Comparison of ENCODE assay signal across 30 mouse cellular contexts in genomic region chr19:36133731-36134130, GRCm38 (mm10). TPM values are rescaled to one million over a fixed set of nuclear protein-coding genes. Genes with fewer than 3 reads are reported as not detected.
DNase-seq lines count a peak whose midpoint lies in the region; ATAC-seq and TF ChIP-seq lines count a peak whose summit lies in the region.
"Had no signal": no experiment of that assay in that cellular context is flagged by ENCODE, and none has a peak within 500 bp of the region (broad histone marks: within the 10 kb centered on the region; RNA-seq: fewer than 3 reads in every experiment).

No protein-coding gene starts in this region.

- no peak overlapping the region for H3K9ac ChIP-seq in heart, embryonic 12.5 days
- H3K9ac ChIP-seq in heart, postnatal 0 days (replicated peaks; ENCODE audit: low read depth, low read length), result no peak overlapping the region
- no peak overlapping the region for H3K9ac ChIP-seq in stomach, embryonic 16.5 days (ENCODE audit: low read length)
- H3K9ac ChIP-seq: forebrain, embryonic 15.5 days; hindbrain, embryonic 15.5 days; limb, embryonic 12.5 days; liver, embryonic 15.5 days; lung, embryonic 14.5 days; midbrain, embryonic 13.5 days; neural tube, embryonic 13.5 days had no signal

- no peak for TF ChIP-seq POLR2A in brain, embryonic 14.5 days (IDR thresholded peaks at IDR 0.05; ENCODE audit: borderline replicate concordance, extremely low read depth, insufficient read depth, insufficient read length, poor library complexity, severe bottlenecking)

- H3K27me3 ChIP-seq in heart, embryonic 12.5 days (replicated peaks), result no peaks in the 10 kb centered on the region
- no peaks in the 10 kb centered on the region for H3K27me3 ChIP-seq in heart, postnatal 0 days (ENCODE audit: control insufficient read depth, insufficient read depth, low read length)
- H3K27me3 ChIP-seq in stomach, embryonic 16.5 days (ENCODE audit: control insufficient read depth, insufficient read depth, low read length), result no peaks in the 10 kb centered on the region
- H3K27me3 ChIP-seq: forebrain, embryonic 15.5 days; hindbrain, embryonic 15.5 days; limb, embryonic 12.5 days; liver, embryonic 15.5 days; midbrain, embryonic 13.5 days; neural tube, embryonic 13.5 days had no signal

- no peak overlapping the region for H3K4me2 ChIP-seq in heart, embryonic 12.5 days
- no peak overlapping the region for H3K4me2 ChIP-seq in heart, postnatal 0 days (ENCODE audit: low read depth, low read length)
- H3K4me2 ChIP-seq in stomach, embryonic 16.5 days (ENCODE audit: low read depth, low read length), result no peak overlapping the region
- H3K4me2 ChIP-seq: forebrain, embryonic 15.5 days; hindbrain, embryonic 15.5 days; limb, embryonic 12.5 days; liver, embryonic 15.5 days; lung, embryonic 14.5 days; midbrain, embryonic 13.5 days; neural tube, embryonic 13.5 days had no signal

- TF ChIP-seq EP300 in heart, postnatal 0 days (IDR thresholded peaks at IDR 0.05; ENCODE audit: low read depth), result no peak

- no peaks in the 10 kb centered on the region for H3K36me3 ChIP-seq in heart, embryonic 12.5 days
- H3K36me3 ChIP-seq in heart, postnatal 0 days (replicated peaks; ENCODE audit: control insufficient read depth, insufficient read depth, low read length), result no peaks in the 10 kb centered on the region
- H3K36me3 ChIP-seq in stomach, embryonic 16.5 days (ENCODE audit: control insufficient read depth, insufficient read depth, low read length), result no peaks in the 10 kb centered on the region
- H3K36me3 ChIP-seq: forebrain, embryonic 10.5 days; forebrain, embryonic 15.5 days; hindbrain, embryonic 10.5 days; hindbrain, embryonic 15.5 days; limb, embryonic 12.5 days; liver, embryonic 15.5 days; midbrain, embryonic 13.5 days; neural tube, embryonic 13.5 days had no signal

- no peaks in the 10 kb centered on the region for H3K9me3 ChIP-seq in heart, embryonic 12.5 days (replicated peaks)
- H3K9me3 ChIP-seq in heart, postnatal 0 days (replicated peaks; ENCODE audit: control insufficient read depth, low read length), result no peaks in the 10 kb centered on the region
- no peaks in the 10 kb centered on the region for H3K9me3 ChIP-seq in stomach, embryonic 16.5 days (replicated peaks; ENCODE audit: control insufficient read depth, low read length)
- H3K9me3 ChIP-seq: forebrain, embryonic 10.5 days; forebrain, embryonic 15.5 days; hindbrain, embryonic 10.5 days; hindbrain, embryonic 15.5 days; limb, embryonic 12.5 days; liver, embryonic 15.5 days; midbrain, embryonic 13.5 days; neural tube, embryonic 13.5 days had no signal

- intact Hi-C loops in heart, postnatal 10 days (cut with DNase I), result no loop called here
- intact Hi-C loops in heart, postnatal 14 days (cut with DNase I), result no loop called here

- peak overlapping the region; percentile 60 for H3K27ac ChIP-seq in heart, embryonic 12.5 days (ENCODE audit: poor library complexity, severe bottlenecking)
- H3K27ac ChIP-seq in heart, postnatal 0 days (ENCODE audit: low read depth), result peak overlapping the region; percentile 62
- peak overlapping the region; percentile 36; the same call in 1 of the 2 replicates for H3K27ac ChIP-seq in stomach, embryonic 16.5 days (ENCODE audit: low read length)
- H3K27ac ChIP-seq: forebrain, embryonic 10.5 days; forebrain, embryonic 15.5 days; hindbrain, embryonic 10.5 days; hindbrain, embryonic 15.5 days; layer of hippocampus, adult 2 months; left cerebral cortex, adult 2 months; limb, embryonic 12.5 days; liver, embryonic 15.5 days; midbrain, embryonic 13.5 days; neural tube, embryonic 13.5 days had no signal

- no peak for ATAC-seq in heart, embryonic 12.5 days (ENCODE audit: insufficient number of reproducible peaks, low FRiP score)
- ATAC-seq in heart, postnatal 0 days (ENCODE audit: insufficient read depth, low read depth), result no peak
- no peak; the same call in 1 of the 2 replicates for ATAC-seq in stomach, embryonic 16.5 days (ENCODE audit: insufficient read depth, low FRiP score)
- ATAC-seq: CD4-positive, CD25-positive, alpha-beta regulatory T cell, adult 4 months; forebrain, embryonic 15.5 days; inflammation-experienced regulatory T-cells, adult 6 months; midbrain, embryonic 13.5 days had no signal

- H3K4me3 ChIP-seq in heart, embryonic 12.5 days, result no peak overlapping the region
- no peak overlapping the region for H3K4me3 ChIP-seq in heart, postnatal 0 days (ENCODE audit: low read depth, low read length)
- H3K4me3 ChIP-seq in stomach, embryonic 16.5 days (replicated peaks; ENCODE audit: low read length), result no peak overlapping the region
- H3K4me3 ChIP-seq: forebrain, embryonic 10.5 days; forebrain, embryonic 15.5 days; hindbrain, embryonic 10.5 days; hindbrain, embryonic 15.5 days; layer of hippocampus, adult 2 months; left cerebral cortex, adult 2 months; limb, embryonic 12.5 days; liver, embryonic 15.5 days; midbrain, embryonic 13.5 days; neural tube, embryonic 13.5 days had no signal

- WGBS in heart, embryonic 12.5 days, result 10% methylated on average over 5 of the region's 5 CpGs
- WGBS in heart, postnatal 0 days, result 11% methylated on average over 5 of the region's 5 CpGs
- 29% methylated on average over 5 of the region's 5 CpGs for WGBS in stomach, embryonic 16.5 days

- peaks cover 26% of the 10 kb centered on the region for H3K4me1 ChIP-seq in heart, embryonic 12.5 days (replicated peaks)
- H3K4me1 ChIP-seq in heart, postnatal 0 days (ENCODE audit: control insufficient read depth, insufficient read depth), result peaks cover 13% of the 10 kb centered on the region
- H3K4me1 ChIP-seq in stomach, embryonic 16.5 days (ENCODE audit: control insufficient read depth, insufficient read depth, low read length), result 0 out of 2 replicates have a peak, but pooled peaks cover 5% of the 10 kb centered on the region
- H3K4me1 ChIP-seq: forebrain, embryonic 15.5 days; hindbrain, embryonic 15.5 days; liver, embryonic 15.5 days; midbrain, embryonic 13.5 days; neural tube, embryonic 13.5 days had no signal

- no peak for TF ChIP-seq CTCF in heart, postnatal 0 days (IDR thresholded peaks at IDR 0.05; ENCODE audit: low read depth)
- TF ChIP-seq CTCF in brain, embryonic 14.5 days (IDR thresholded peaks at IDR 0.05; ENCODE audit: borderline replicate concordance, extremely low read depth, insufficient read depth, insufficient read length), result no peak

- no peak for DNase-seq in heart, postnatal 10 days
- DNase-seq in heart, postnatal 0 days (ENCODE audit: low spot score), result peak; percentile 43
- no peak for DNase-seq in heart, postnatal 14 days
- DNase-seq in brain, embryonic 14.5 days (ENCODE audit: low read depth), result peak; percentile 4
- no peak for DNase-seq in retina, embryonic 14.5 days (ENCODE audit: low spot score)
- DNase-seq: adrenal gland, adult 2 months; cerebellum, adult 8-10 months; cerebellum, postnatal 25 days; gastrocnemius, postnatal 25 days; kidney, adult 2 months; kidney, postnatal 36 days; lung, embryonic 14.5 days; thymus, postnatal 14 days had no signal

RNA-seq across cellular contexts. Expression of gene Ankrd1, which starts 13.8 kb away (rescaled TPM):
- 493 and 506 TPM in 2 replicates for polyA plus RNA-seq in heart, embryonic 12.5 days (2016; fragmentation: Nextera tagmentation; extraction: Ambion mirVana)
- 100 to 1,000 TPM; 314 to 518 TPM for total RNA-seq in heart, postnatal 10 days (2021)
- 557 and 776 TPM in 2 replicates for total RNA-seq in heart, postnatal 0 days (2014; rRNA removed; ENCODE audit: low replicate concordance)
- 491 and 665 TPM in 2 replicates for polyA plus RNA-seq in heart, postnatal 0 days (2015; fragmentation: Nextera tagmentation; extraction: Ambion mirVana)
- 100 to 1,000 TPM; 169 to 276 TPM for total RNA-seq in heart, postnatal 14 days (2021)
- 0.06 and 0.18 TPM in 2 replicates for polyA plus RNA-seq in brain, embryonic 14.5 days (2012; rRNA removed)
- polyA plus RNA-seq in stomach, embryonic 16.5 days (2015; fragmentation: Nextera tagmentation; extraction: Ambion mirVana), result 0.50 TPM in 1 of 2 replicates, not detected in the other
- total RNA-seq: adrenal gland, adult 2 months; layer of hippocampus, adult 2 months; layer of hippocampus, postnatal 14 days; left cerebral cortex, adult 2 months; left cerebral cortex, postnatal 25 days; megakaryocyte, adult 5-6 weeks had no signal
- polyA plus RNA-seq: adrenal gland, adult 2 months; CD4-positive, CD25-positive, alpha-beta regulatory T cell, adult 4 months; forebrain, embryonic 10.5 days; forebrain, embryonic 15.5 days; hindbrain, embryonic 10.5 days; hindbrain, embryonic 15.5 days; inflammation-experienced regulatory T-cells, adult 6 months; midbrain, embryonic 13.5 days had no signal

RNA-seq across cellular contexts. Expression of gene Rpp30, which starts 50.2 kb away (rescaled TPM):
- 52.2 and 60.8 TPM in 2 replicates for polyA plus RNA-seq in heart, embryonic 12.5 days (2016; fragmentation: Nextera tagmentation; extraction: Ambion mirVana)
- 10 to 100 TPM; 12.3 to 17.0 TPM for total RNA-seq in heart, postnatal 10 days (2021)
- total RNA-seq in heart, postnatal 0 days (2014; rRNA removed; ENCODE audit: low replicate concordance), result 13.8 and 47.6 TPM in 2 replicates
- 31.7 and 36.1 TPM in 2 replicates for polyA plus RNA-seq in heart, postnatal 0 days (2015; fragmentation: Nextera tagmentation; extraction: Ambion mirVana)
- total RNA-seq in heart, postnatal 14 days (2021), result 10 to 100 TPM; 11.2 to 12.7 TPM
- polyA plus RNA-seq in brain, embryonic 14.5 days (2012; rRNA removed), result 29.1 and 34.6 TPM in 2 replicates
- 47.3 and 58.3 TPM in 2 replicates for polyA plus RNA-seq in stomach, embryonic 16.5 days (2015; fragmentation: Nextera tagmentation; extraction: Ambion mirVana)

Comparison
In these comparisons a context has a peak if more than half of its experiments do, and no peak if none do; other contexts are left out.
1. DNase-seq: peak in heart, postnatal 0 days (single experiment) and brain, embryonic 14.5 days (single experiment); none in heart, postnatal 10 days (0 of 2), heart, postnatal 14 days (0 of 2) and retina, embryonic 14.5 days (single experiment).
2. RNA of gene Ankrd1, which starts 13.8 kb away (polyA plus RNA-seq): 491 to 665 TPM in heart, postnatal 0 days and 493 to 506 TPM in heart, embryonic 12.5 days; 0.50 TPM in stomach, embryonic 16.5 days and 0.06 to 0.18 TPM in brain, embryonic 14.5 days; every median in the first group is over 100 times any median in the second.
3. Peak in every context shown above with its lines, with median percentiles within 50 percentile points of each other: H3K27ac ChIP-seq.